Mouse (Mus musculus): Measurements from ENCODE around the gene Agap1.

DNA sequence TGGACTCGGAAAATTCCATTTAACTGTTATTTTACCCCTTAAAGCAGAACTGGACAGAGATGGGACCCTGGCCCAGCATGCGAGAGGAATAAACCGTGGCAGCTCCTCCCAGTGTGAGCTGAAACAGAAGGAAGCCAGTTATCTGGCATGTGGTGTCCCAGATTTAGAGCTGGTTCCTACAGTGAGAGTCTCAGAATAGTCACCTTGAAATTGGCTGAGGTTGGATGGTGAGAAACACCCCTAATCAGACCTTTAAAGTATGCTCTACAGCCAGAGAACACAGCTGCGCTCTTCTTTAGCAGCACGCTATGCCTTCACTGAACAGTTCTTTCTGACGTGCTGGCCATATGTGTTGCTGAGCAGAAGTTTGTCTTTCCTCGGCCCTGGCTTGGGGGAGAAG is 168.2 kb downstream of the Agap1 start:
- TF ChIP-seq POLR2A (IDR thresholded peaks at IDR 0.05; ENCODE audit: insufficient read depth, low read depth, low read length), result no peak
- TF ChIP-seq CTCF (IDR thresholded peaks at IDR 0.05; ENCODE audit: insufficient read depth, low read depth, low read length), result no peak
